Mouse (Mus musculus) E14TG2a.4 (cell line): ENCODE results near the gene Myrip.

Source experiments
- CTCF ChIP-seq: conservative IDR thresholded peaks from 2 replicates; pipeline ENCODE4 v1.5.1; 2014; ENCODE audit warnings: low read length
- NANOG ChIP-seq: IDR thresholded peaks from 2 replicates; pipeline ENCODE4 v1.6.1; 2014; ENCODE audit warnings: borderline replicate concordance, low read length, mixed read lengths
- POU5F1 ChIP-seq: IDR thresholded peaks from 2 replicates; pipeline ENCODE4 v1.6.1; 2014; ENCODE audit warnings: low read length, borderline replicate concordance

DNA sequence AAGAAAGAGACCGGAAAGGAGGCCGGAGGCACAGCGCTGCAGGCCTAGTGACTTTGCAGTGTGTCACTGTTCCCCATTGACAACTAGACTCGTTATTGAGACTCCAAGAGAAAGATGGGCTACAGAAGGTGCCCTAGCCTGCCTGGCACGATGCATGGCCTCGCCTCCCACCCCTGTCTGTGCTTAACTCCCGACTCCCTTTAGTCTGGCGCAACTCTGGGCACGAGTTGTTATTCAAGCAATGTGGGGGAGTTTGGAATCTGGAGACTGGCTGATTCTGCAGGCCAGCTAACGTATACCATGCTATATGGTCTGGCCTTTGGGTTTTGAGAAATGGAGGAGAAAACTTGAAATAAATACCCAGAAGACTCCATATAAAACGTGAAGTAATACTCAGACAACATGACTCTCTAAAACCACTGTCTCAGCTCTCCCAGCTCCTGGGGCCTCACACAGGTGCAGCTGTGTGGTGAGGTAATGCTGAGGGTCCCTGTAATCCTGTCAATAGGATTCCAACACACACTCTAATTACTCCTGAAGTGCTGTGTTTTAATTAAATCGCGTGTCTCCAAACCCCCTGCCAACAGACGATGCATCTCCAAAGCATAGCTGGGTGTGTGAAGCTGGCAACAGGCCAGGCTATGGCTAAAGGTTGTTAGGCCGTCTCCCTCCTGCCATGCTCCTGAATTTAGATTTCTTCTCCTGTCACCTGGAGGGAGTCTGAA lies 21.6 kb downstream of the Myrip start:
- no peak for TF ChIP-seq CTCF
- no peak for TF ChIP-seq POU5F1
- no peak for TF ChIP-seq NANOG
